Mouse (Mus musculus) heart, adult 2 months (tissue): ENCODE measurements around the gene Krt26.

Experiments
- CTCF ChIP-seq: fragments of 200-600 bp; IDR thresholded peaks from 2 replicates; pipeline ENCODE4 v1.8.1; 2022; ENCODE audit warnings: antibody characterized with exemption, mild to moderate bottlenecking, moderate library complexity
- POLR2A ChIP-seq: fragments of 200-500 bp; IDR thresholded peaks from 2 replicates; pipeline ENCODE4 v1.6.1; 2011; ENCODE audit warnings: mild to moderate bottlenecking, low read depth, low read length, control low read depth; ENCODE audit not compliant: insufficient read depth

DNA sequence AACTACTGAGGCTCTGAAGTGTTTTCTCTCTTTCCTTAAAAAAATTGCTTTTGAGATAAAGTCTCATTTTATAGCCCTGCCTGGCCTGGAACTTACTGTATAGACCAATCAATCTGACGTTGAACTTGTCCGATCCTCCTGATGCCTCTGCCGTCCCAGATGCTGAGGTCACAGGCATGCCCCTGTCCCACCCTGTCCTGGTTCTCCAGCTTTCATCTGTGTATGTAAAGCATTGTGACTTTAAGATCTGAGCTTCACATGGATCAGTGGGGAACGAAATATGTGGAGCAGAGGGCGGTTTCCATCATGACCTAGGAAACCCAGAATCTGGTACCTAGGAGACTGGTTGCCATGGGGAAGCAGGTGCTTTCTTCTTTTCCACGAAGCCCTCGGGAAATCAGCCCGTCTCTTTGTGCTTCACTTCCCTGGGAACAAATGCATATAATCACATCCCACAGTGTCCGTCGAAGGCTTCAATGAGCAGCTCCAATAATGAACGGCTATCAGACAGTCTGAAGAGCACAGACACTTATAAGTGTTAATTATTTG lies 1.6 kb upstream of the Krt26 start:
- TF ChIP-seq CTCF (no peak), POLR2A (no peak)
